21 mouse cellular contexts compared by ENCODE assay signal in genomic region chr1:135532383-135532782, GRCm38 (mm10).
DNase-seq lines count a peak whose midpoint lies in the region; ATAC-seq lines count a peak whose summit lies in the region.
"Had no signal": no experiment of that assay in that cellular context is flagged by ENCODE, and none has a peak within 500 bp of the region (broad histone marks: within the 10 kb centered on the region; RNA-seq: fewer than 3 reads in every experiment).

No protein-coding gene starts in this region.

- H3K27me3 ChIP-seq in kidney, embryonic 15.5 days = no peaks in the 10 kb centered on the region
- no peaks in the 10 kb centered on the region for H3K27me3 ChIP-seq in kidney, embryonic 16.5 days (ENCODE audit: insufficient read depth, low read length)
- no peaks in the 10 kb centered on the region for H3K27me3 ChIP-seq in midbrain, embryonic 16.5 days (ENCODE audit: control insufficient read depth, insufficient read depth, low read depth, low read length)
- H3K27me3 ChIP-seq in midbrain, embryonic 11.5 days (ENCODE audit: control insufficient read depth, insufficient read depth, low read length) = no peaks in the 10 kb centered on the region
- H3K27me3 ChIP-seq: embryonic facial prominence, embryonic 12.5 days; forebrain, embryonic 13.5 days; heart, embryonic 12.5 days; hindbrain, embryonic 15.5 days had no signal

- peaks cover 32% of the 10 kb centered on the region for H3K4me1 ChIP-seq in kidney, embryonic 15.5 days
- peaks cover 11% of the 10 kb centered on the region; the same call in 1 of the 2 replicates for H3K4me1 ChIP-seq in kidney, embryonic 16.5 days (ENCODE audit: insufficient read depth, low read length)
- H3K4me1 ChIP-seq in midbrain, embryonic 16.5 days (ENCODE audit: control insufficient read depth, insufficient read depth, low read length) = no peaks in the 10 kb centered on the region; the same call in 1 of the 2 replicates
- peaks cover 3% of the 10 kb centered on the region; the same call in 1 of the 2 replicates for H3K4me1 ChIP-seq in midbrain, embryonic 11.5 days (ENCODE audit: control insufficient read depth, insufficient read depth, low read length)
- H3K4me1 ChIP-seq: embryonic facial prominence, embryonic 12.5 days; forebrain, embryonic 13.5 days had no signal

- DNase-seq in adrenal gland, postnatal 14 days = peak; percentile 47
- DNase-seq in adrenal gland, adult 18-20 months (ENCODE audit: low spot score in 2 of 2) = no peak
- DNase-seq in heart, adult 11 months = peak; percentile 92
- DNase-seq in heart, postnatal 4 days = no peak
- DNase-seq in midbrain, embryonic 11.5 days (ENCODE audit: low spot score, missing footprints) = no peak
- DNase-seq: adrenal gland, postnatal 36 days; cerebellum, adult 11 months; cerebellum, adult 8-10 months; cerebellum, postnatal 14 days; embryo, embryonic 11 days; heart, adult 2 months; heart, postnatal 36 days had no signal

- ATAC-seq in kidney, embryonic 15.5 days (replicated peaks; ENCODE audit: low FRiP score) = peak; percentile 19; the same call in 1 of the 2 replicates
- ATAC-seq in kidney, embryonic 16.5 days (ENCODE audit: low FRiP score, low TSS enrichment) = no peak
- ATAC-seq in midbrain, embryonic 16.5 days = 0 out of 2 replicates have a peak, but pooled peaks have one; percentile 11
- no peak for ATAC-seq in midbrain, embryonic 11.5 days (ENCODE audit: low FRiP score)
- ATAC-seq: forebrain, embryonic 13.5 days; inflammation-experienced regulatory T-cells, adult 6 months; intestine, postnatal 0 days had no signal

- no peak overlapping the region for H3K9ac ChIP-seq in kidney, embryonic 15.5 days
- H3K9ac ChIP-seq in kidney, embryonic 16.5 days (replicated peaks; ENCODE audit: low read length) = no peak overlapping the region
- H3K9ac ChIP-seq in midbrain, embryonic 16.5 days (ENCODE audit: low read depth, low read length) = no peak overlapping the region
- H3K9ac ChIP-seq in midbrain, embryonic 11.5 days (ENCODE audit: low read length) = no peak overlapping the region
- H3K9ac ChIP-seq: embryonic facial prominence, embryonic 12.5 days; forebrain, embryonic 13.5 days; heart, embryonic 12.5 days; hindbrain, embryonic 15.5 days had no signal

- no peaks in the 10 kb centered on the region for H3K9me3 ChIP-seq in kidney, embryonic 15.5 days (replicated peaks)
- H3K9me3 ChIP-seq in kidney, embryonic 16.5 days (ENCODE audit: low read length) = no peaks in the 10 kb centered on the region
- no peaks in the 10 kb centered on the region for H3K9me3 ChIP-seq in midbrain, embryonic 16.5 days (replicated peaks; ENCODE audit: control insufficient read depth, low read length, poor library complexity, severe bottlenecking)
- no peaks in the 10 kb centered on the region for H3K9me3 ChIP-seq in midbrain, embryonic 11.5 days (ENCODE audit: control insufficient read depth, low read length)
- H3K9me3 ChIP-seq: embryonic facial prominence, embryonic 12.5 days; forebrain, embryonic 13.5 days; heart, embryonic 12.5 days; hindbrain, embryonic 15.5 days had no signal

- H3K36me3 ChIP-seq in kidney, embryonic 15.5 days = peaks cover 30% of the 10 kb centered on the region
- H3K36me3 ChIP-seq in kidney, embryonic 16.5 days (ENCODE audit: insufficient read depth, low read length) = peaks cover 3% of the 10 kb centered on the region; the same call in 1 of the 2 replicates
- peaks cover 10% of the 10 kb centered on the region; the same call in 1 of the 2 replicates for H3K36me3 ChIP-seq in midbrain, embryonic 16.5 days (ENCODE audit: control insufficient read depth, insufficient read depth, low read length)
- no peaks in the 10 kb centered on the region for H3K36me3 ChIP-seq in midbrain, embryonic 11.5 days (ENCODE audit: control insufficient read depth, insufficient read depth, low read length)

- no peak overlapping the region for H3K27ac ChIP-seq in kidney, embryonic 15.5 days
- H3K27ac ChIP-seq in kidney, embryonic 16.5 days (ENCODE audit: low read length) = no peak overlapping the region
- no peak overlapping the region for H3K27ac ChIP-seq in midbrain, embryonic 16.5 days (ENCODE audit: low read length)
- no peak overlapping the region for H3K27ac ChIP-seq in midbrain, embryonic 11.5 days (ENCODE audit: low read depth, low read length)
- H3K27ac ChIP-seq: embryonic facial prominence, embryonic 12.5 days; forebrain, embryonic 13.5 days; hindbrain, embryonic 15.5 days had no signal

- no peak overlapping the region for H3K4me2 ChIP-seq in kidney, embryonic 15.5 days
- no peak overlapping the region for H3K4me2 ChIP-seq in kidney, embryonic 16.5 days (replicated peaks; ENCODE audit: low read depth, low read length)
- no peak overlapping the region for H3K4me2 ChIP-seq in midbrain, embryonic 16.5 days (ENCODE audit: low read length)
- no peak overlapping the region for H3K4me2 ChIP-seq in midbrain, embryonic 11.5 days
- H3K4me2 ChIP-seq: embryonic facial prominence, embryonic 12.5 days; forebrain, embryonic 13.5 days; heart, embryonic 12.5 days; hindbrain, embryonic 15.5 days had no signal

- no peak overlapping the region for H3K4me3 ChIP-seq in kidney, embryonic 15.5 days (replicated peaks)
- H3K4me3 ChIP-seq in kidney, embryonic 16.5 days (ENCODE audit: low read length) = no peak overlapping the region
- H3K4me3 ChIP-seq in midbrain, embryonic 16.5 days (ENCODE audit: low read depth, low read length) = no peak overlapping the region
- H3K4me3 ChIP-seq in midbrain, embryonic 11.5 days (ENCODE audit: low read depth, low read length) = no peak overlapping the region
- H3K4me3 ChIP-seq: embryonic facial prominence, embryonic 12.5 days; forebrain, embryonic 13.5 days; heart, adult 2 months; heart, embryonic 12.5 days; hindbrain, embryonic 15.5 days had no signal

- 87% methylated on average over 23 of the region's 23 CpGs for WGBS in kidney, embryonic 15.5 days
- WGBS in kidney, embryonic 16.5 days = 81% methylated on average over 23 of the region's 23 CpGs
- WGBS in midbrain, embryonic 16.5 days = 89% methylated on average over 23 of the region's 23 CpGs
- 93% methylated on average over 23 of the region's 23 CpGs for WGBS in midbrain, embryonic 11.5 days

Comparison
In these comparisons a context has a peak if more than half of its experiments do, and no peak if none do; other contexts are left out.
1. DNase-seq: peak in adrenal gland, postnatal 14 days (single experiment) and heart, adult 11 months (single experiment); none in adrenal gland, adult 18-20 months (0 of 2), heart, postnatal 4 days (single experiment) and midbrain, embryonic 11.5 days (single experiment).
2. ATAC-seq: peak in kidney, embryonic 15.5 days (single experiment) and midbrain, embryonic 16.5 days (single experiment); none in kidney, embryonic 16.5 days (single experiment) and midbrain, embryonic 11.5 days (single experiment).